Mouse (Mus musculus) induced T-regulatory cell, adult 2 months (primary cell): Measurements from ENCODE around the gene Cfap161.

ENCODE experiments used
- DNase-seq: peaks from one replicate; pipeline ENCODE4 v3.0.0-alpha.2; 2012; ENCODE audit warnings: low read depth

Cfap161 gene

GRCm38 (mm10) chr7:83739680-83740310 lies 54.9 kb downstream of the Cfap161 start:
- no peak for DNase-seq

GRCm38 (mm10) chr7:83738623-83739462 lies 55.8 kb downstream of the Cfap161 start:
- no peak for DNase-seq

GRCm38 (mm10) chr7:83737914-83738490 lies 56.7 kb downstream of the Cfap161 start:
- DNase-seq: no peak

DNA sequence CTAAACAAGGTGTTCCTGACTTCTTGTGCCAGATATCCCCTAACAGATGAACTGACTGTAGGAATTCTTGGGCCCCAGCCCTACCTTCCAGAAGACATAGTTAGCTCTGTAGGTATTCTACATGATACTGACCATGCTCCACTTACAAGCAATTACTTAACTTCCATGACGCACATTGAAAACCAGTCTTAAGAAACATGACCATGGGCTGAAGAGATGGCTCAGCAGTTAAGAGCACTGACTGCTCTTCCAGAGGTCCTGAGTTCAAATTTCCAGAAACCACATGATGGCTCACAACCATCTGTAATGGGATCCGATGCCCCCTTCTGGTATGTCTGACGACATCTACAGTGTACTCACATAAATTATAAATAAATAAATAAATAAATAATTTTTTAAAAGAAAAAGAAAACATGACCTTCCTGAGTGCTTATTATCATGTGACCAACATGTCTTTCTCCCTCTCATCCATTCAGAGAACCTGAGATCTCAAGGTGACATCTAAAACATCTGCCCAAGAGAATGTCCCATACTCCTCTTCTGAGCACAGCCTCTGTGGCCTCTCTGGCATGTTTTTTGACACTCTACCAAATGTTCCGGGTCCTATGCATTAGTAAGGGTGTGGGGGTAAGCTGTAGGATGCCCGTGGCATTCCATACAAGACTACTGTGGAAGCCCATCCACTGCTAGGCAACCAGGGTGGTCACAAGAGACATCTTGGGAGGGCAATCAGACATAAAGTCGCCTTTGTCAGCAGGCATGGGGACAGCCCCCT lies 58.2 kb downstream of the Cfap161 start:
- DNase-seq: no peak

DNA sequence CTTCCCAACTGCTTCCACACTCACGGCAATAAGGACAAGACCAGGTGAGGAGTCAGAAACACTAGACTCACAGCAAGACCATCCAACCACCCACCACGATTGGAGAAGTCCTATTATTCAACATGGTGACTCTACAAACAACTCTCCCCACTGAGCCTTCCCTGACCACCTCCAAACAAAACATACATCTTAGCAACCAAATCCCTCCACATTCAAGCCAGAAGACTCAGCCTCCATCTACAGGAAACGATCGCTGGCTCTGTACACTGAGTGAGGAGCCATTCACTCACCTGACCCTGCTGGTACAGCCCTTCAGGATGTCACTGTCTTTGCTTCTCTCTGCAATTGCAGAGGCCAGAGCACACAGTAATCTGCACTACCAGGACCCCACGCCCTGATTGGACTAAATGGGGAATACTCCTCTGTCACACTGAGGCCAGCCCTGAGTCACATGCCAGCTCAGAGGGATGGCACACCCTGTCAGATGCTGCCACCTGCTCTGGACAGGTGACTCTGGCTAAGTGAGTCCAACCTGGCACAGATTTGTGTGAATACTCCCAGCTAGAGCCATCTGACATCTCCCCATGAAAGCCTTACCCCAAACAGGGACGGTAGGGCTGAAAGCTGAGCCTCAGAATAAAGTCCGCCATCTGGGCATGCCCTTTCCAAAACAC lies 59.4 kb downstream of the Cfap161 start:
- no peak for DNase-seq

GRCm38 (mm10) chr7:83734671-83735082 lies 60.0 kb downstream of the Cfap161 start:
- DNase-seq: no peak

DNA sequence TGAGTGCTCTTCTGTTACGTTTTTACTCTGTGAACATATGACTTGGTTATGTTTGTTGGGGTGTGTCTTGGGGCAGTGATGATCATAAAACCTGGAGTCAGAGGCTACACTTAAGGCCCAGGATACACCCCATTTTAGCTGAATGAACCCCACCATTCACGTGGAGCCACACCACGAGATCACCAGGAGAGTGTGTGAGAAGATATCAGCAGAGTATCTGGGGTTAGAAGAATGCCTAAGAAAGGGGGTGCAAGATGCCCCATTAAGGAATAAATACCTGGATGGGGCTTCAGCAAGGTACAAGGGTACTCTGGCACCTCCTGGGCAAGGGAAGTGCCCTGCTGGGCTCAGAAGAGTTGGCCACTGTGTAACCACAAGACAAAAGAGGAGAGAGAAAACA lies 60.4 kb downstream of the Cfap161 start:
- no peak for DNase-seq

DNA sequence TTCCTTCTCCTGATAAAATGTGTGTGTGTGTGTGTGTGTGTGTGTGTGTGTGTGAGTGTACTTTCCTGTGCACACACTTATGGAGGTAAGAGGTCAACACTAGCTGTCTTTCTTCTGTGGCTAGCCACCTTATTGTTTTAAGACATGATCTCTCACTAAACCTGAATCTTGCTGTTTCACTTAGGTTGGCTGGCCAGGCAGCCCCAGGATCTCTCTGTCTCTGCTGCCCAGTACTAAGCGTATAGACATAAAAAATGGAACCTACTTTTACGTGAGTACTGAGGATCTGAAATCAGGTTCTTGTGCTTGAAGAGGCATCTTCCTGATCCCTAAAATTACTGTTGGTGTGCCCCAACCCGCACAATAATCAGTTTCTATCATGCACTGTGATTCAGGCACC lies 61.9 kb downstream of the Cfap161 start:
- DNase-seq: no peak

DNA sequence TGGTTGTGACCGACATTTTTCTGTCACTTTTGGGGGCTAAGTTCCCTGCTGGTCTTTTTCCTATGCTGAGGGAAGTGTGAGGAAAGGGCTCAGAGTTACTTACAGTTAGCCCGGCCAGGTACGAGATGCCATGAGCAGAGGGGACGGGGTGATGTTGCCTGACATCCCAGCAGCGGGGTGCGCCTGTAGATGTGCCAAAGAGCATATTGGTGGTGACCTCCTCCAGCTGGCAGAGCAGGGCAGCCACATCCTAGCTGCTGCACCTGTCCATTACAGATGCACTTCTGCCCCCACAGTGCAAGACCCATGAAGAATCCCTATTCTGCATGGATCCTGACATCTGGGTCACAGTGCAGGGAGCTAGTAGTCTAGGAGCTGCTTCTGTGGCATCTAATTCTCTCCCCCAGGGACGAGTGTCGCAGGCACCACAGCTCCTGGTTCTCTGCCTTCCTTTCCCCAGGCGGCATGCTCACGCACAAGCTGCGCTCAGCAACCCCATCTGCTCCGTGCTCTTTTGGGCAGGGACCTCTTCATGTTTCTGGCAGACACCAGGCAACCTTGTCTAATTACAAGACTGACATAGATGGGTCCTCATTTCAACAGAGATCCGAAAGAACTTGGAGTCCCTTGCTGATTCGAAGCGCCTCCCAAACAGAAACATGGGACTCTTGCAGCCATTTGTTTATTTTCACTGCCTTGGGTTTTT lies 62.6 kb downstream of the Cfap161 start:
- DNase-seq: no peak

GRCm38 (mm10) chr7:83731297-83731696 lies 63.4 kb downstream of the Cfap161 start:
- no peak for DNase-seq

- no peak for DNase-seq
Observed at GRCm38 (mm10) chr7:83726936-83727632, 67.6 kb downstream of the Cfap161 start.

- DNase-seq: no peak
Observed at GRCm38 (mm10) chr7:83725801-83726200, 68.9 kb downstream of the Cfap161 start.

DNA sequence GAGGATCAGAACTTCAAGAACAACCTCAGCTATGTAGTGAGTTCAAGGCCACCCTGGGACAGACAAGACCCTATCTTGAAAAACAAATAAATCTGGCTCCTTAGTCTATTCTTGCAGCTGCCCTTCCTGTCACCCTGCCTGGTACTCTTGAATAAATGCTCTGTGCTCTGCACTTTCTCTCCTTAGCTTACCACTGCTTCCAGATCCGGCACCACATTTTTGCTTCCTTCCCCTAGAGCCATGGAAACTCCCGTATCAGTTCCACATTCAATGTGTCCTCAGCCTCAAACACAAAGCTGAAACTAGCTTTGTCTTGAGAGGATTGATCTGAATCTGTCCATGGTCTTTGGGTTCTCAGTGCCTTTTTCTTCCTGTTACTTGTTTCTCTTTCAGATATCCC lies 70.1 kb downstream of the Cfap161 start:
- DNase-seq: no peak
